Mouse (Mus musculus) forebrain, embryonic 11.5 days (tissue): ENCODE measurements around the gene B4galt5. TPM values are rescaled to one million over a fixed set of nuclear protein-coding genes. Genes with fewer than 3 reads are reported as not detected.

Experiments used
- ATAC-seq: fragments of 200-750 bp; cut with Nextera tagmentation; replicated peaks from 2 replicates; pipeline ENCODE4 v1.8.0; 2017; ENCODE audit warnings: moderate TSS enrichment; ENCODE audit not compliant: low FRiP score
- DNase-seq: peaks from one replicate; pipeline ENCODE4 v3.0.0-alpha.2; 2017; ENCODE audit warnings: low spot score
- H3K27ac ChIP-seq: fragments of 300-500 bp; sonication (generic); 2 replicates; pipeline ENCODE4 v1.5.1; 2014; ENCODE audit warnings: low read depth, low read length
- H3K27me3 ChIP-seq: fragments of 300-500 bp; sonication (generic); 2 replicates; pipeline ENCODE4 v1.6.1; 2014; ENCODE audit warnings: mild to moderate bottlenecking, low read length, mixed read lengths; ENCODE audit not compliant: control insufficient read depth, insufficient read depth
- H3K36me3 ChIP-seq: fragments of 300-500 bp; sonication (generic); 2 replicates; pipeline ENCODE4 v1.6.1; 2014; ENCODE audit warnings: mild to moderate bottlenecking, low read length, moderate library complexity, mixed read lengths; ENCODE audit not compliant: control insufficient read depth, insufficient read depth
- H3K4me1 ChIP-seq: fragments of 300-500 bp; sonication (generic); replicated peaks from 2 replicates; pipeline ENCODE4 v1.6.1; 2014; ENCODE audit warnings: low read length, mixed read lengths; ENCODE audit not compliant: control insufficient read depth, insufficient read depth
- H3K4me2 ChIP-seq: fragments of 300-500 bp; sonication (generic); 2 replicates; pipeline ENCODE4 v1.6.1; 2014; ENCODE audit warnings: low read depth, mild to moderate bottlenecking, low read length, moderate library complexity, mixed read lengths; ENCODE audit not compliant: severe bottlenecking
- H3K4me3 ChIP-seq: fragments of 300-500 bp; sonication (generic); 2 replicates; pipeline ENCODE4 v1.5.1; 2014; ENCODE audit warnings: low read depth, low read length
- H3K9ac ChIP-seq: fragments of 300-500 bp; sonication (generic); 2 replicates; pipeline ENCODE4 v1.6.1; 2014; ENCODE audit warnings: low read length
- H3K9me3 ChIP-seq: fragments of 300-500 bp; sonication (generic); 2 replicates; pipeline ENCODE4 v1.6.1; 2016; ENCODE audit warnings: low read length, mixed read lengths; ENCODE audit not compliant: control insufficient read depth
- WGBS: fragments of 180-500 bp; shearing (Covaris S2); extraction: QIAGEN DNeasy Blood & Tissue Kit; methylation state at CpG from one replicate; pipeline ENCODE4 v1.1.7; 2014; 5-methylcytosine and 5-hydroxymethylcytosine counted together
- polyA plus RNA-seq: library from polyadenylated mRNA; unstranded; fragments of >200 nt; fragmentation: Nextera tagmentation; extraction: Ambion mirVana; gene quantifications from 2 replicates; pipeline ENCODE4 v1.2.1, GENCODE M21; 2014

B4galt5 gene
- polyA plus RNA-seq, 1 experiment from 2014 or later, result 19.2 TPM

DNA sequence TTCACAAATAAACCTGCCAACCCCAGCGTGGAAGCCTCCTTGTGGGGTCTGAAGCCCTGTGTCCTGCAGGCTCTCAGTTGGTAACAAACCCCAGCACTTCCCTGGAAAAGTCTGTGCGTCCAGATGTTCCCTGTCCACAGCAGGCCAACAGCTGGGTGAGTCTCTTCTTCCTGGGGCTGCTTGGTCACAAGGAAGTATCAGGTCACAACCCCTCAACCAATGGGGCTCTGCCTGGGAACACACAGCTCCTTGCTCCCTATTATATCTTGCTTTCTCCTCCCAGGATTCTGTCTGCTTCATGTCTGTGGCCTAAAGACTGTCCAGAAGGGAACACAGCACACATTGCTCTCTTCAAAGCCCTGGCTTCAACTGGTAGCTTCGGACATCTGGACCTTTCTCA, 99.4 kb downstream of the B4galt5 start:
- no peak for ATAC-seq
- DNase-seq, result no peak
- 75% methylated on average over 3 of the region's 3 CpGs for WGBS
- Histone ChIP-seq H3K27ac (no peak overlapping the region), H3K9me3 (0 out of 2 replicates have a peak, but pooled peaks cover 2% of the 10 kb centered on the region), H3K4me1 (peaks cover 2% of the 10 kb centered on the region), H3K9ac (no peak overlapping the region), H3K4me2 (no peak overlapping the region), H3K4me3 (no peak overlapping the region), H3K27me3 (no peaks in the 10 kb centered on the region), H3K36me3 (no peaks in the 10 kb centered on the region)

Other genes starting within 250 kb of the B4galt5 start
- gene Kcnb1, start 159.0 kb downstream of the B4galt5 start, polyA plus RNA-seq, result 0.73 and 0.85 TPM in 2 replicates
- gene Ptgis, start 108.6 kb downstream of the B4galt5 start, polyA plus RNA-seq, result 8.1 and 9.2 TPM in 2 replicates
- gene Slc9a8, start 72.5 kb upstream of the B4galt5 start, polyA plus RNA-seq, result 23.9 and 24.3 TPM in 2 replicates
- 133 and 145 TPM in 2 replicates for gene Rnf114, start 143.5 kb upstream of the B4galt5 start, polyA plus RNA-seq
- 23.0 and 24.1 TPM in 2 replicates for gene Spata2, start 143.7 kb upstream of the B4galt5 start, polyA plus RNA-seq
- 25.1 and 27.8 TPM in 2 replicates for gene Snai1, start 189.0 kb upstream of the B4galt5 start, polyA plus RNA-seq